Mouse (Mus musculus) forebrain, embryonic 11.5 days (tissue): ENCODE measurements around the gene Gm3045. TPM values are rescaled to one million over a fixed set of nuclear protein-coding genes. Genes with fewer than 3 reads are reported as not detected.
A peak's percentile ranks its signal among the peaks of the same experiment; 100 is the strongest.

Experiments used
- ATAC-seq: fragments of 200-750 bp; cut with Nextera tagmentation; replicated peaks from 2 replicates; pipeline ENCODE4 v1.8.0; 2017; ENCODE audit warnings: moderate TSS enrichment; ENCODE audit not compliant: low FRiP score
- DNase-seq: peaks from one replicate; pipeline ENCODE4 v3.0.0-alpha.2; 2017; ENCODE audit warnings: low spot score
- H3K27ac ChIP-seq: fragments of 300-500 bp; sonication (generic); 2 replicates; pipeline ENCODE4 v1.5.1; 2014; ENCODE audit warnings: low read depth, low read length
- H3K27me3 ChIP-seq: fragments of 300-500 bp; sonication (generic); 2 replicates; pipeline ENCODE4 v1.6.1; 2014; ENCODE audit warnings: mild to moderate bottlenecking, low read length, mixed read lengths; ENCODE audit not compliant: control insufficient read depth, insufficient read depth
- H3K36me3 ChIP-seq: fragments of 300-500 bp; sonication (generic); 2 replicates; pipeline ENCODE4 v1.6.1; 2014; ENCODE audit warnings: mild to moderate bottlenecking, low read length, moderate library complexity, mixed read lengths; ENCODE audit not compliant: control insufficient read depth, insufficient read depth
- H3K4me1 ChIP-seq: fragments of 300-500 bp; sonication (generic); replicated peaks from 2 replicates; pipeline ENCODE4 v1.6.1; 2014; ENCODE audit warnings: low read length, mixed read lengths; ENCODE audit not compliant: control insufficient read depth, insufficient read depth
- H3K4me2 ChIP-seq: fragments of 300-500 bp; sonication (generic); 2 replicates; pipeline ENCODE4 v1.6.1; 2014; ENCODE audit warnings: low read depth, mild to moderate bottlenecking, low read length, moderate library complexity, mixed read lengths; ENCODE audit not compliant: severe bottlenecking
- H3K4me3 ChIP-seq: fragments of 300-500 bp; sonication (generic); 2 replicates; pipeline ENCODE4 v1.5.1; 2014; ENCODE audit warnings: low read depth, low read length
- H3K9ac ChIP-seq: fragments of 300-500 bp; sonication (generic); 2 replicates; pipeline ENCODE4 v1.6.1; 2014; ENCODE audit warnings: low read length
- H3K9me3 ChIP-seq: fragments of 300-500 bp; sonication (generic); 2 replicates; pipeline ENCODE4 v1.6.1; 2016; ENCODE audit warnings: low read length, mixed read lengths; ENCODE audit not compliant: control insufficient read depth
- WGBS: fragments of 180-500 bp; shearing (Covaris S2); extraction: QIAGEN DNeasy Blood & Tissue Kit; methylation state at CpG from one replicate; pipeline ENCODE4 v1.1.7; 2014; 5-methylcytosine and 5-hydroxymethylcytosine counted together
- polyA plus RNA-seq: library from polyadenylated mRNA; unstranded; fragments of >200 nt; fragmentation: Nextera tagmentation; extraction: Ambion mirVana; gene quantifications from 2 replicates; pipeline ENCODE4 v1.2.1, GENCODE M21; 2014

Gm3045 gene
- polyA plus RNA-seq, 1 experiment from 2014 or later = not detected

DNA sequence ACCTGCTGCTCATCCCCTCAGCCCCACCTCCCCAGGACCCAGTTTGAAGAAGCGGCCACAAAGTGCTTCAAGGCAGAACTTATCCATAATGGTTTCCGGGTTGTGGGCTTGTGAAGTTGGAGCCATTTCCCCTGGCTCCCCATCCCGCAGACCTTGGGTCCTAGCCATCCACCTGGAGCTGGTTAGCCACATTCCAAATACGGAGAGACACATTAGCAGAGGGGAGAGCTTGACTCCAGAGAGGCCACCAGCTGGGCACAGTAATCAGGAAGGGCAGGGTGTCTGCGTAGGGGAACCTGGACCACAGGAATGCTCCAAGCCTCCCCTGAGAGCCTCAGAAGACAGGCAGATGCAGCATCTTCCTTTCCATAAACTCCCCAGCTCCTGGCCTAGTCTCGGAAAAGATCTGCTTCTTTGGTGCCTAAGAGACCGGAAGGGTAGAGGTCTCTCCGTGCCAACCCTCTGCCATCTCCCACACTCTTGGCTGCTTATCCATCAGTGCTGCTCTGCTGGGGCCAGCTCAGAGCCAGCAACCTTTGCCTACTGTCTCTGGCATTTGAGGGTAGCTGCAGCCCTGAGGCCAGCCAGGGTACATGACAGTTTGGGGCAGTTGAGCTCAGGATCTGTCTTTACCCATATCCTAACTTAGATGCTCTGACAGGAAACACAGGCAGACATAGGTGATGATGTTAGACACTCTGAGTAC, 22.9 kb upstream of the Gm3045 start:
- no peak overlapping the region for H3K27ac ChIP-seq
- DNase-seq = no peak

DNA sequence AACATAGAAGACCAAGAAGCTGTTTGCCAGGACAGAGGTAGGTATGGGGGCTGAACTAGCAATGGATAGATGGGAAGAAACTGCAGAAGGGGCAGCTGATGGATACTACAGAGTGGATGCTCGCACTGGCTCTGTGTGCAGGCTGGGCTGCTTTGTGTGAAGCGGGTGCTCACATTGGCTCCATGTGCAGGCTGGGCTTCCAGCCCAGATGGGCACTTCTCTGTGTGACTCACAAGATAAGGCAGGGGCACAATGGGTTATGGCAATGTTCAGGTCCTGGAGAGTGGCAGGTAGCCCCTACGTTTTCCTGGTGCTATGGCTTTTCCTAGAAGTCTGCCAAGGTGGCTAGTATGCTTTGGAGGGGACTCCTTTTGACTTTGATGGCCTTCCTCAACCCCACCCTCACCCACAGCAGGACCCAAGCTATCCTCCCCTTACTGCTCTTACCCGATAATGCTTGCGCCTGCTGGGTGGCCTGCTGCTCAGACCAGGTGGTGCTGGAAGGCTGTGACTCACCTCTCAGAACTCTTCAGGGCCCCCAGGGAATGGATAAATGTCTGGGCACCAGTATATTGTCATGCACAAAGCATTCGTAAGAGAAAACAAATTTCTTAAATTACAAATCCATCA, 21.8 kb upstream of the Gm3045 start:
- H3K36me3 ChIP-seq = no peaks in the 10 kb centered on the region
- H3K4me2 ChIP-seq = no peak overlapping the region
- no peak overlapping the region for H3K4me3 ChIP-seq
- ATAC-seq (no peak), DNase-seq (no peak)
- no peaks in the 10 kb centered on the region for H3K4me1 ChIP-seq
- no peaks in the 10 kb centered on the region for H3K27me3 ChIP-seq
- H3K27ac ChIP-seq = no peak overlapping the region
- no peak overlapping the region for H3K9ac ChIP-seq
- no peaks in the 10 kb centered on the region for H3K9me3 ChIP-seq
- WGBS = 78% methylated on average over 6 of the region's 6 CpGs

More for the DNA sequence above, 22.9 kb upstream of the Gm3045 start:
- no peak overlapping the region for H3K4me2 ChIP-seq
- no peaks in the 10 kb centered on the region for H3K36me3 ChIP-seq
- no peak overlapping the region for H3K9ac ChIP-seq
- ATAC-seq = no peak
- 82% methylated on average over 8 of the region's 8 CpGs for WGBS
- H3K4me3 ChIP-seq = no peak overlapping the region
- no peaks in the 10 kb centered on the region for H3K4me1 ChIP-seq
- H3K9me3 ChIP-seq = no peaks in the 10 kb centered on the region
- H3K27me3 ChIP-seq = no peaks in the 10 kb centered on the region

DNA sequence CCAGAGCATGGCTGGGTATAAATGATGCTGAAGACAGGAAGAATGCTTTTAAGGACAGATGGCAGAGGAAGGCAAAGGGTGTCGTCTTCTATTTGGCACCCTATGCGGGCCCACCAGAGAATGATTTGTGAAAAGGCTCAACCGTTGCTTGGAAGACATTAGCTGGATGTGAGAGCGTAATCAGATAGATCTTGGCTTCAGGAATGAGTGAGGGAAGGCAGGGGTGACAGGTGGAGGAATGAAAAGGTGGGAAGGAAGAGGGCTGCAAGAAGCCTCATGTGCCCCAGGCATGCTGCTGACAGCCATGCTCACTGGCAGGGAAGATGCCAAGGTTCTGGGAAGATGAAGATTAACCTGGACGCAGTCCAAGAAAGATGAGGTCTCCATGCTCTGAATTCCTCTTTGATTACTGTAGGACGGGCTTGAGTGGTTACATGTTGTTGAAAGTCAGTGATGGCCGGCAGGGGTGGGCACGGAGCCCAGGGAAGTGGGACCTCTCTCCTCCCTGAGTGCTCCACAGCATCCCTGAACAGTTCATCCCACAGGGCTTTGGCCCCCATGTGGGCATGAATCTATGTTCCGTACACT, 14.0 kb upstream of the Gm3045 start:
- no peaks in the 10 kb centered on the region for H3K36me3 ChIP-seq
- no peaks in the 10 kb centered on the region for H3K9me3 ChIP-seq
- H3K4me3 ChIP-seq = no peak overlapping the region
- ATAC-seq (no peak), DNase-seq (no peak)
- no peak overlapping the region for H3K4me2 ChIP-seq
- no peaks in the 10 kb centered on the region for H3K27me3 ChIP-seq
- H3K27ac ChIP-seq = no peak overlapping the region
- no peaks in the 10 kb centered on the region for H3K4me1 ChIP-seq
- no peak overlapping the region for H3K9ac ChIP-seq
- 91% methylated on average over 9 of the region's 9 CpGs for WGBS

DNA sequence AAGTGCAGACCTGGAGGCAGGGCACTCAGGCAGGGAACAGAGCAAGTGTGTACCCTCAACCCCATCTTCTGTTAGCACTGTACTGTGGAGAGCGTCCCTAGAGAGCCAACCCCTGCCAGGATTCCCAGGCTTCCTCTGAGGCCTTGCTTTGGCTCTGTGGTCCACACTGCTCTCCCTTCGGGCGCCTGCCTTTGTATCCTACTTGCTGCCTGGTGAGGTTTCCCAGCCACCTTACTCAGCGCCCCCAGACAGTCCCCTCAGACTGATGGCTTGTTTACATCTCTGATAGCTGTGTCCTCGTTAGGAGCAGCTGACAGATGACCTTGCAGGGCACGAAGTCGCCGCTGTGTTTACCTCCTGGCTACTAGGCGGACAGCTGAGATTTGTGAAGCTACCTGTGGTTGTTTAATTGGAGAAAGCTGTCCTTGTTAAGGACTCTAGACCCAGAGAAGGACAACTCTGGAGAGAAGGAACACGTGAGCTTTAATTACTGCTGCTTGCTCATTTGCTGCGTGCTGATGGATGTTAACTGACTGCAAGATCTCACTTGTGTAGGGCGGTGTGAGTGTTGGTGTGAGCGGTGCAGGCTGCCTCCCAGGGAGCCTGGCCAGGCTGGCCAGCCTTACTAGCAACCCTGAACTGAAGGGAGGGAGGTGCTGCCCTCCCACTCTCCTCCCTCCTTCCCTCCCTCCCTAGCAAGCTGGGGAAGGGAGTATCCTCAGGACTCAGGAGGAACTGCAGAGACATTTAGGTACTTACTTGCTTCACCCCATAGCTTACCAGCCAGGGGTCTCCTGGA, 7.5 kb upstream of the Gm3045 start:
- no peaks in the 10 kb centered on the region for H3K36me3 ChIP-seq
- no peak for ATAC-seq
- WGBS = 52% methylated on average over 13 of the region's 13 CpGs
- H3K27ac ChIP-seq = no peak overlapping the region
- H3K27me3 ChIP-seq = no peaks in the 10 kb centered on the region
- no peak overlapping the region for H3K4me2 ChIP-seq
- no peaks in the 10 kb centered on the region for H3K9me3 ChIP-seq
- no peak overlapping the region for H3K9ac ChIP-seq
- no peaks in the 10 kb centered on the region for H3K4me1 ChIP-seq
- no peak overlapping the region for H3K4me3 ChIP-seq
- no peak for DNase-seq

DNA sequence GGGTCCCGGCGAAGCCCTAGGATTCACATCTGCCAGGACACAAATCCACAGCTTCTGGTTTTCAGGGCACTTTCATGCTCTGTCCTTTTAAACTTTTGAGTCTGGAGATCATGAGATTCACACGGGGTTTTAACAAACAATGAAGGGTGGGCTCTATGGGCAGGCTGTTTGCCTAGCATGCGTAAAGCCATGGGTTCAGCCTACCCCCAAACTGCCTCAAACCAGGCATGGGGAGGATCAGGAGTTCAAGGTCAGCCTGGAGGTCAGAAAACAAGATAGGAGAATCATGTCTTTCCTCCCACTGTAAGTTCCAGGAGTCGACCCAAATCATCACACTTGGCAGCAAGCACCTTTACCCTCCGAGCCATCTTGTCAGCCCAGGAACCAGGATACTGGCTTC, 6.9 kb upstream of the Gm3045 start:
- no peak overlapping the region for H3K4me3 ChIP-seq
- no peaks in the 10 kb centered on the region for H3K36me3 ChIP-seq
- H3K9ac ChIP-seq = no peak overlapping the region
- DNase-seq = no peak
- 76% methylated on average over 6 of the region's 6 CpGs for WGBS
- no peak overlapping the region for H3K4me2 ChIP-seq
- H3K27ac ChIP-seq = 0 out of 2 replicates have a peak overlapping the region, but pooled peaks have one; percentile 18
- no peaks in the 10 kb centered on the region for H3K4me1 ChIP-seq
- ATAC-seq = no peak
- H3K27me3 ChIP-seq = no peaks in the 10 kb centered on the region
- no peaks in the 10 kb centered on the region for H3K9me3 ChIP-seq

DNA sequence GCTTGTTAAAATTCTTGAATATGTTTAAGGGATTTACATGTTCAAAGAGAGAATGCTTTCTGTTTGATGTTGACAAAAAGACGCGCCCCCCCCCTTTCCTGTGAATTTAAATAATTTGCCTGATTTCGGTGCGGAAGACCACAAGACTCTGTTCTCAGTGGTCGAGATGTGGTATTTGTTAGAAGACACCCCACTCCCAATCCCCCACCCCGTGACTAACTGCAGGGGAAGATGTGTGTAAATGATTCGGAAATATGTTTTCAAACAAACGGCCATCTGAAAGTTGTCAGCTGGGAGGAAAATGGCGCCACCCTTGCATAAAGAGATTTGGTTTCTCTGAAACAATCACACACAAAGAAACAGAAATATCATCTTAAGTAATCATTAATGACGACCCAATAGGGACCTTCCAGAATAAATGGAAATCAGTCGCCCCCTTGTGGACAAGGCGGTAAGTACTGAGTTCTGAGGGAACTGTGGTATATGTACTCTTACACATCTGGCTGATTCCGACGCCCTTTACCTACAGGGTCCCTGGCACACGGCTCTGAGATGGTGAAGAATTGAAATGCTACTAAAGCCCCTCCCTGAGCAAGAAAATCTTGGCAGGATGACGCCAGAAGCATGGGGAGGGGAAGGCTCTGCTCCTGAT, 4.2 kb upstream of the Gm3045 start:
- ATAC-seq (no peak), DNase-seq (peak; percentile 77)
- no peak overlapping the region for H3K27ac ChIP-seq
- H3K4me2 ChIP-seq = no peak overlapping the region
- no peaks in the 10 kb centered on the region for H3K27me3 ChIP-seq
- H3K4me1 ChIP-seq = no peaks in the 10 kb centered on the region
- no peaks in the 10 kb centered on the region for H3K36me3 ChIP-seq
- no peaks in the 10 kb centered on the region for H3K9me3 ChIP-seq
- no peak overlapping the region for H3K4me3 ChIP-seq
- H3K9ac ChIP-seq = no peak overlapping the region
- 25% methylated on average over 16 of the region's 16 CpGs for WGBS

DNA sequence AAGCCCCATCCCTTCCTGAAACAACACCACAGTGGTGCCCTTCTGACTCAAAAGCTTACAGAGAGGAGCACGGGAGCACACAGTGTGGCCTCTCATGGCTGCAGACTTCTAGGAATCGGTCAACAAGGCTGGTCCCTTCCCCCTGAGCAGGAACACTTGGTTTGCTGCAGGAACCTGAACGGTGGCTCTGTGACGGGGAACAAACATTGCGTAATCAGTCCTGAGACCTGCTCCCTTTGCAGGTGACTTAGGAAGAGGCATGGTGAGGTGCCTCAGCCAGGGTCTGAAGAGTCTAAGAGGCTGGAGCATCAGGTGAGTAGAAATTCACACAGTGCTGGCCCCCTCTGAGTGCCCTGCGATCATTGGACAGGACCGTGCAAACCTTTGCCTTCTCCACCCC, 463 bp upstream of the Gm3045 start:
- H3K27me3 ChIP-seq = no peaks in the 10 kb centered on the region; the same call in 1 of the 2 replicates
- WGBS = 86% methylated on average over 7 of the region's 7 CpGs

More for the DNA sequence above, 463 bp upstream of the Gm3045 start:
- H3K9me3 ChIP-seq = no peaks in the 10 kb centered on the region
- H3K9ac ChIP-seq = no peak overlapping the region
- H3K4me2 ChIP-seq = no peak overlapping the region
- no peak overlapping the region for H3K27ac ChIP-seq
- H3K4me1 ChIP-seq = no peaks in the 10 kb centered on the region
- H3K36me3 ChIP-seq = no peaks in the 10 kb centered on the region
- ATAC-seq = no peak
- no peak for DNase-seq
- no peak overlapping the region for H3K4me3 ChIP-seq
